Mouse (Mus musculus) brain, embryonic 14.5 days (tissue): ENCODE data around the gene Cldn16. TPM values are rescaled to one million over a fixed set of nuclear protein-coding genes. Genes with fewer than 3 reads are reported as not detected.
A peak's percentile ranks its signal among the peaks of the same experiment; 100 is the strongest.

Source experiments
- DNase-seq: peaks from one replicate; pipeline ENCODE4 v3.0.0-alpha.2; 2011; ENCODE audit warnings: low read depth
- CTCF ChIP-seq: fragments of 200-500 bp; IDR thresholded peaks from 2 replicates; pipeline ENCODE4 v1.5.1; 2012; ENCODE audit warnings: inconsistent platforms, mild to moderate bottlenecking, moderate library complexity, borderline replicate concordance; ENCODE audit not compliant: insufficient read depth, insufficient read length; ENCODE audit errors: extremely low read depth
- POLR2A ChIP-seq: fragments of 200-500 bp; IDR thresholded peaks from 2 replicates; pipeline ENCODE4 v1.6.1; 2012; ENCODE audit warnings: mild to moderate bottlenecking, inconsistent platforms, borderline replicate concordance; ENCODE audit not compliant: poor library complexity, insufficient read depth, insufficient read length, severe bottlenecking; ENCODE audit errors: extremely low read depth
- polyA plus RNA-seq: library from polyadenylated mRNA; depleted of rRNA; stranded (reverse); fragments of >200 nt; gene quantifications from 2 replicates; pipeline ENCODE4 v1.2.3, GENCODE M21; 2012; rRNA removed

Gene Cldn16
- polyA plus RNA-seq, 1 experiment = not detected

- DNase-seq = no peak
- TF ChIP-seq POLR2A (no peak), CTCF (no peak)
Observed at GRCm38 (mm10) chr16:26500738-26501137, 37.8 kb downstream of the Cldn16 start.

- TF ChIP-seq CTCF (no peak), POLR2A (no peak)
- no peak for DNase-seq
Observed at GRCm38 (mm10) chr16:26504961-26505360, 42.0 kb downstream of the Cldn16 start.

DNA sequence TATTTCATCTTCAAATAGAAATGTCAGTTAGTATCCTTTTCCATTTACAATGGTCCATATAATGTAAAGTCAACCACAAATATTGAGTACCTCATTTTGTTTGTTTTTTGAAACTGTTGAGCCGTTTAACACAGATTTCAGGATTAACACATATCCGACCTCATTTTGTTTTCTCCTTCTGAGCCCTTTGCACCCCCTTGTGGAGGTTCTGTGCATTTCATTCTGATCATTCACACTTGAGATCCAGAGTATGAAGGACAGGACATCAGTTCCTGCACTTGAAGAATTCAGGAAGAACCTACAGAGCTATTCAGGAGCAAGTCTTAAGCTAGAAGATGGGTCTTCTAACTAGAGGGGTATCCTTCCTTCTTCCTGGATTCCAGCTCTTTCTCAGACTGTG is 56.7 kb downstream of the Cldn16 start:
- TF ChIP-seq POLR2A (no peak), CTCF (peak; percentile 41; the same call in 1 of the 2 replicates)
- no peak for DNase-seq

GRCm38 (mm10) chr16:26525832-26526231 is 62.9 kb downstream of the Cldn16 start:
- no peak for TF ChIP-seq POLR2A
- no peak for TF ChIP-seq CTCF
- peak; percentile 71 for DNase-seq

DNA sequence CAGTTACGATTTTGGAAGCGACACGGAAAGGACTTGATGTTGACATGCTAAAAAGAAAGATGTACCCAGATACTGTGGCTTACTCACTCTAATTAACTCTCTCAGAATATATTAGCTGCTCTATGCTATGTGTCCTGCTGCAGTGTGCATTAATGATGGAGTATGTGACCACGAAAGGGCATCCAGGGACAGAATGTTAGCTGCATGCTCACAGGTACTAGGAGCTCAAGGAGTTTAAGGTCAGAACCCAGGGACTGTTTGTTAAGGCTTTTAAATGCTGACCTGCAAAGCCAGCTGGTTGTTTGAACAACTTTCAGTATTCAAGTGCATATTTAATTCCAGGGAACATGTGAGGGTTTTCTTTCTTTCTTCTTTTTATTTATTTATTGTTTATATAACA is 63.7 kb downstream of the Cldn16 start, which contains the start of gene Tmem207:
Tmem207 (minus strand) TSS at position 101 of the 400 bp plus-strand sequence.
- peak; percentile 8 for DNase-seq
- TF ChIP-seq CTCF (no peak), POLR2A (no peak)

DNA sequence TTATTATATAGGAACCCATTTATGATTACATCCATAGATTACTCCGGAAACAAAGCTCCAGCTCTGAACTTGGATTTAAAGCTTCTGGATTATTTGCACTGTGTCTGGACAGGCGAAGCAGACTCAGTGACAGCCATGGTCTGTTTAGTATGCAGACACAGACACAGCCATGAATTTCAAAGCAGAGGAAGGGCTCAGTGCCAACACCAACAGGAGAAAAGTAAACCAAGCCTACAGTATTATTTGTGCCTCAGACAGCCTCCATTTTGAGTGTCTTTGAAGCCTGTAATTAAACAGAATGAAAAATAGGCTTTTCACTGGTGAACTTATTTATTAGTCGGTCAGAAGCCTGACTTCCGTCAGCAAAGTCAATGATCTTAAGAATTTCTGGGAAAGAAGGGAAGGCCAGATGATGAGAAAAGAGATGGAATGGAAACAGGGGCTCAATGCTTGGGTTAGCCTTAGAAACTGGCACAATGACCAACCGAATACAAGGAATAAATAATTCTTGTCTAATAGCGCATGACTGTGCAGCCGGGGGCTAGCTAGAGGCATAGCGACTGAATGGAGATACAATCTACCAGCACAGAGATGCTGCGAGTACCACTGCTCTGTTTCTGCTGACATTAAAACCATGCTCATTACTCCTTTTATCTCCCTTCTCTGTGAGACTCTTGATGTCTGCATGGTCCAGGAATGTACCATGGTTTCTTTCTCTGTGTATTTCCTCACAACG is 65.2 kb downstream of the Cldn16 start:
- TF ChIP-seq CTCF = no peak
- peak; percentile 96 for DNase-seq

GRCm38 (mm10) chr16:26530451-26530850 is 67.5 kb downstream of the Cldn16 start:
- no peak for DNase-seq
- TF ChIP-seq POLR2A (no peak), CTCF (no peak)

GRCm38 (mm10) chr16:26532287-26532686 is 69.4 kb downstream of the Cldn16 start:
- TF ChIP-seq POLR2A = no peak
- no peak for TF ChIP-seq CTCF
- peak; percentile 65 for DNase-seq

Other genes with a start within 250 kb of the Cldn16 start
- gene Cldn1, start 91.3 kb upstream of the Cldn16 start, polyA plus RNA-seq = 4.8 and 7.4 TPM in 2 replicates
- gene Tmem207, start 63.6 kb downstream of the Cldn16 start, polyA plus RNA-seq = 0.10 and 0.25 TPM in 2 replicates
- 4.0 and 6.7 TPM in 2 replicates for gene Il1rap, start 118.6 kb downstream of the Cldn16 start, polyA plus RNA-seq